Mouse (Mus musculus) limb, embryonic 11.5 days (tissue): Measurements from ENCODE around the gene Hnrnpk. TPM values are rescaled to one million over a fixed set of nuclear protein-coding genes. Genes with fewer than 3 reads are reported as not detected.
A peak's percentile ranks its signal among the peaks of the same experiment; 100 is the strongest.

ENCODE experiments used
- ATAC-seq: fragments of 200-750 bp; cut with Nextera tagmentation; 2 replicates; pipeline ENCODE4 v1.8.0; 2017; ENCODE audit warnings: low read depth; ENCODE audit not compliant: insufficient number of reproducible peaks, low FRiP score, low TSS enrichment
- DNase-seq: peaks from one replicate; pipeline ENCODE4 v3.0.0-alpha.2; 2015; ENCODE audit warnings: low spot score
- H3K27ac ChIP-seq: fragments of 300-500 bp; sonication (generic); replicated peaks from 2 replicates; pipeline ENCODE4 v1.5.1; 2014; ENCODE audit warnings: low read depth, mild to moderate bottlenecking, low read length
- H3K27me3 ChIP-seq: fragments of 300-500 bp; sonication (generic); 2 replicates; pipeline ENCODE4 v1.6.1; 2014; ENCODE audit warnings: mild to moderate bottlenecking, low read length, mixed read lengths; ENCODE audit not compliant: control insufficient read depth, insufficient read depth
- H3K36me3 ChIP-seq: fragments of 300-500 bp; sonication (generic); 2 replicates; pipeline ENCODE4 v1.6.1; 2014; ENCODE audit warnings: mild to moderate bottlenecking, low read length, moderate library complexity, mixed read lengths; ENCODE audit not compliant: control insufficient read depth, insufficient read depth
- H3K4me1 ChIP-seq: fragments of 300-500 bp; sonication (generic); 2 replicates; pipeline ENCODE4 v1.6.1; 2014; ENCODE audit warnings: low read length, mixed read lengths; ENCODE audit not compliant: control insufficient read depth, insufficient read depth
- H3K4me2 ChIP-seq: fragments of 300-500 bp; sonication (generic); 2 replicates; pipeline ENCODE4 v1.6.1; 2014; ENCODE audit warnings: low read depth, mild to moderate bottlenecking, moderate library complexity; ENCODE audit not compliant: severe bottlenecking
- H3K4me3 ChIP-seq: fragments of 300-500 bp; sonication (generic); 2 replicates; pipeline ENCODE4 v1.5.1; 2014; ENCODE audit warnings: low read depth, low read length
- H3K9ac ChIP-seq: fragments of 300-500 bp; sonication (generic); 2 replicates; pipeline ENCODE4 v1.6.1; 2014; ENCODE audit warnings: mild to moderate bottlenecking, low read length
- H3K9me3 ChIP-seq: fragments of 300-500 bp; sonication (generic); 2 replicates; pipeline ENCODE4 v1.6.1; 2016; ENCODE audit warnings: low read length; ENCODE audit not compliant: control insufficient read depth
- WGBS: fragments of 180-500 bp; shearing (Covaris S2); extraction: QIAGEN DNeasy Blood & Tissue Kit; methylation state at CpG from one replicate; pipeline ENCODE4 v1.1.7; 2014; 5-methylcytosine and 5-hydroxymethylcytosine counted together
- polyA plus RNA-seq: library from polyadenylated mRNA; unstranded; fragments of >200 nt; fragmentation: Nextera tagmentation; extraction: Ambion mirVana; gene quantifications from 2 replicates; pipeline ENCODE4 v1.2.1, GENCODE M21; 2014

Gene Hnrnpk
- polyA plus RNA-seq, 1 experiment from 2014 or later, result 2,216 TPM

- Histone ChIP-seq H3K4me3 (no peak overlapping the region), H3K9ac (no peak overlapping the region), H3K9me3 (no peaks in the 10 kb centered on the region; the same call in 1 of the 2 replicates), H3K27me3 (no peaks in the 10 kb centered on the region), H3K4me1 (no peaks in the 10 kb centered on the region), H3K27ac (no peak overlapping the region), H3K4me2 (no peak overlapping the region), H3K36me3 (no peaks in the 10 kb centered on the region)
- 89% methylated on average over 4 of the region's 4 CpGs for WGBS
- DNase-seq, result no peak
- ATAC-seq, result no peak
These were observed 19.1 kb upstream of the Hnrnpk start for GRCm38 (mm10) chr13:58422242-58422641.

GRCm38 (mm10) chr13:58421026-58421425, 17.9 kb upstream of the Hnrnpk start:
- Histone ChIP-seq H3K4me3 (no peak overlapping the region), H3K4me2 (no peak overlapping the region), H3K9me3 (no peaks in the 10 kb centered on the region; the same call in 1 of the 2 replicates), H3K36me3 (no peaks in the 10 kb centered on the region), H3K27me3 (no peaks in the 10 kb centered on the region), H3K4me1 (no peaks in the 10 kb centered on the region), H3K27ac (no peak overlapping the region), H3K9ac (no peak overlapping the region)
- ATAC-seq (no peak), DNase-seq (no peak)
- WGBS, result 81% methylated on average over 4 of the region's 4 CpGs

DNA sequence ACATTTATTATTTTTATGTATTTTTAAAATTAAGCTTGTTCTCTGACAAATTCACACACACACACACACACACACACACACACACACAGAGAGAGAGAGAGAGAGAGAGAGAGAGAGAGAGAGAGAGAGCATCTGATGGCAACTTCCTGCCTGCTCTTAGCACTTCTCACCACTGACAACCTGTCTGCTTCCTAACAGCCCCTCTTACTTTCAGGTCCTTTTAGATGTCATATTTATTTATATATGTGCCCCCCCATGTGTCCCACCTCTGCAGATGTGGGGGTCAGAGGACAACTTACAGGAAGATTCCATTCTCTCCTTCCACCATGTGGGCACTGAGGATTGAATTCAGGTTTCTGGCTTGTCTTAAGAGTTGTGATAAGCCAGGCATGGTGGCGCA, 16.1 kb upstream of the Hnrnpk start:
- no peak overlapping the region for H3K4me2 ChIP-seq
- no peak for ATAC-seq
- H3K9me3 ChIP-seq, result no peaks in the 10 kb centered on the region; the same call in 1 of the 2 replicates
- WGBS, result 90% methylated on average over 1 of the region's 1 CpGs
- H3K27ac ChIP-seq, result no peak overlapping the region
- H3K36me3 ChIP-seq, result no peaks in the 10 kb centered on the region
- no peak for DNase-seq
- no peaks in the 10 kb centered on the region for H3K27me3 ChIP-seq
- no peaks in the 10 kb centered on the region for H3K4me1 ChIP-seq
- H3K4me3 ChIP-seq, result no peak overlapping the region
- no peak overlapping the region for H3K9ac ChIP-seq

- Histone ChIP-seq H3K4me2 (no peak overlapping the region), H3K27ac (no peak overlapping the region), H3K4me3 (no peak overlapping the region), H3K27me3 (no peaks in the 10 kb centered on the region), H3K4me1 (no peaks in the 10 kb centered on the region), H3K9me3 (no peaks in the 10 kb centered on the region; the same call in 1 of the 2 replicates), H3K9ac (no peak overlapping the region), H3K36me3 (no peaks in the 10 kb centered on the region)
- no peak for ATAC-seq
- DNase-seq, result no peak
- 93% methylated on average over 4 of the region's 4 CpGs for WGBS
These were observed 15.5 kb upstream of the Hnrnpk start for GRCm38 (mm10) chr13:58418656-58419055.

DNA sequence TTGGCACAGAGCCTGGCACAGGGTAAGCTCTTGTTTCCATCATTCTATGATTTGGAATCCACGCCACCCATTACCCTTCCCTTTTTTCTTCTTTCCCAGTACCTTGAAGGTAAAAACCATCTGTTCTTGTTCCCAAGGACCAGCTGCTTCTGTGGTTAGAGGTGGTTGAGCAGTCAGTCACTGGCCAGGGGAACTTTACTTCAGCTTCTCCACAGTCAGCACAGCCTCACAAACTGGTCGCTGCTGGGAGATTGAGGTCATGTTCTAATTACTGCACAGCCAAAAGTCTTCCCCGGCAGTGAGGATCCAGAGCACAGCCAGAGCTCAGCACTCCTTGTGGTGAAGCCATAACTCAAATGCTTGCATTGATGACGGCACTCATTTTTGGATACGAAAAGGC, 12.7 kb upstream of the Hnrnpk start:
- no peak overlapping the region for H3K27ac ChIP-seq
- no peak for ATAC-seq

DNA sequence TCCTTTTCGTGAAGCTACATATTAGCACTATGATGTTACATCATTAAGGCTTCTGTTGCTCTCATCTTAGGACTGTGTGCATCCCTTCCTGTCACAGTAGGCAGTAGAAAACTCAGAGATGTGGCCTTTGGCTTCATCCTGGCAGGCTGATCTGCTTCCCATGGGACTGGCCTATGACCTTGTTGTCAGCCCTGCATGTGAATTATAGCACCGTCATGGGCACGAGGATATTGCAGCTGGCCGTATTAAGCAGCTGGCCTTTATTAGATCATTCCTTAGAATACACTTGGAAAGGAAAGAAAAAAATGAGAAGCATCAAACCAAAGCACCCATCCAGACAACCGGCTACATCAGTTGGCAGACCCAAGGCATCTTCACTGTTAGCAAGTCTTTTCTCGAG, 12.2 kb upstream of the Hnrnpk start:
- H3K36me3 ChIP-seq, result no peaks in the 10 kb centered on the region
- no peaks in the 10 kb centered on the region for H3K4me1 ChIP-seq
- H3K9ac ChIP-seq, result no peak overlapping the region
- H3K4me2 ChIP-seq, result no peak overlapping the region
- no peak overlapping the region for H3K27ac ChIP-seq
- 67% methylated on average over 6 of the region's 6 CpGs for WGBS
- no peaks in the 10 kb centered on the region for H3K27me3 ChIP-seq
- DNase-seq, result no peak
- no peak for ATAC-seq
- H3K9me3 ChIP-seq, result no peaks in the 10 kb centered on the region; the same call in 1 of the 2 replicates
- H3K4me3 ChIP-seq, result no peak overlapping the region

More for the DNA sequence above, 12.7 kb upstream of the Hnrnpk start:
- no peaks in the 10 kb centered on the region; the same call in 1 of the 2 replicates for H3K9me3 ChIP-seq
- H3K4me1 ChIP-seq, result no peaks in the 10 kb centered on the region
- 69% methylated on average over 5 of the region's 5 CpGs for WGBS
- no peak overlapping the region for H3K4me3 ChIP-seq
- H3K4me2 ChIP-seq, result no peak overlapping the region
- H3K36me3 ChIP-seq, result no peaks in the 10 kb centered on the region
- no peak for DNase-seq
- no peaks in the 10 kb centered on the region for H3K27me3 ChIP-seq
- H3K9ac ChIP-seq, result no peak overlapping the region

DNA sequence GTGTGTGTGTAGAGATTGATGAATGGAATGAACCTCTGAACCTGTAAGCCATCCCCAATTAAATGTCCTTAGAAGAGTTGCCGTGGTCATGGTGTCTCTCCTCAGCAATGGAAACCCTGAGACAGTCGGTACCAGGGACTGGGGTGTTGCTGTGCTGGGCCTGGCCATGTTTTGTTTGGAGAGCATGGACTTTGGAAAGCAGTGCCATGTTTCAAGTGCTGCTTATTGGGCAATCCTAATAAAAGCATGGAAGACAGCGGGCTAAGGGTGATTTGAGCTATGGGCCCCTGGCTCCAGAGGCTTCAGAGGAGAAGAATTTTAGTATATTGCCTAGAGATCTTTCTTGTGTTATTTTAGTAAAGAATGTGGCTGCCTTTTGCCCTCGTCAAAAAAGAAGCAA, 7.9 kb upstream of the Hnrnpk start:
- no peaks in the 10 kb centered on the region for H3K36me3 ChIP-seq
- WGBS, result 94% methylated on average over 4 of the region's 4 CpGs
- H3K4me3 ChIP-seq, result no peak overlapping the region
- DNase-seq, result no peak
- no peaks in the 10 kb centered on the region for H3K9me3 ChIP-seq
- H3K27me3 ChIP-seq, result no peaks in the 10 kb centered on the region
- no peak overlapping the region for H3K27ac ChIP-seq
- H3K4me1 ChIP-seq, result no peaks in the 10 kb centered on the region
- no peak overlapping the region for H3K4me2 ChIP-seq
- ATAC-seq, result no peak
- no peak overlapping the region for H3K9ac ChIP-seq

DNA sequence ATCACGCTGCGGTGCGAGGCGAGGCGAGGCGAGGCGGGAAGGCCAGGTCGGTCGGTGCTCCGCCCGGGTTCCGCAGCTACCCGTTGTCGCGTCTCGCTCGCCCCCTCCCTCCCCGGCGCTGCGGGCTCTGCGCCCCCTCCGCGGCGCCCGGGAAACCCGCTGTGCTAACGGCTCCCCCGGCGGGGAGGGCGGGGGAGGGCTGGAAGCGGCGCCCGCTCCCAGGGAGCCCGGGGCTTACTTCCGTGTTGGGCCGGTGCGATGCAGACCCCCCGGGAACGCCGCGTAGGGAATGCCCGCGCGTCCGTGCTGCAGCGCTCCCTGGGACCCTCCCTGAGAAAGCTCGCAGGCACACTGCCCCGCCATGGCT, 416 bp downstream of the Hnrnpk start:
- Histone ChIP-seq H3K4me2 (peak overlapping the region; percentile 44), H3K9ac (peak overlapping the region; percentile 100), H3K36me3 (peaks cover 2% of the 10 kb centered on the region), H3K4me3 (peak overlapping the region; percentile 99), H3K9me3 (no peaks in the 10 kb centered on the region), H3K4me1 (no peaks in the 10 kb centered on the region), H3K27me3 (no peaks in the 10 kb centered on the region), H3K27ac (peak overlapping the region; percentile 99)
- ATAC-seq, result peak; percentile 38; the same call in 1 of the 2 replicates
- under 1% methylated on average over 20 of the region's 48 CpGs for WGBS
- DNase-seq, result no peak
